Mouse (Mus musculus): Measurements from ENCODE around the gene Paqr7. TPM values are rescaled to one million over a fixed set of nuclear protein-coding genes. Genes with fewer than 3 reads are reported as not detected.

Paqr7 gene
- polyA plus RNA-seq, 1 experiment from 2014 or later: 2.7 TPM

GRCm38 (mm10) chr4:134557626-134558249 is 61.2 kb downstream of the Paqr7 start:
- Histone ChIP-seq H3K4me1 (peaks cover 17% of the 10 kb centered on the region), H3K9me3 (no peaks in the 10 kb centered on the region), H3K27me3 (ENCODE audit: poor library complexity, severe bottlenecking) (no peaks in the 10 kb centered on the region), H3K4me3 (no peak overlapping the region), H3K36me3 (replicated peaks) (0 out of 2 replicates have a peak, but pooled peaks cover 2% of the 10 kb centered on the region), H3K27ac (peak overlapping the region; percentile 60; the same call in 1 of the 2 replicates)
- DNase-seq (ENCODE audit: extremely low spot score, low spot score): no peak
- 14% methylated on average over 16 of the region's 16 CpGs for WGBS

- Histone ChIP-seq H3K27me3 (ENCODE audit: poor library complexity, severe bottlenecking) (no peaks in the 10 kb centered on the region), H3K4me3 (no peak overlapping the region), H3K27ac (peak overlapping the region; percentile 58; the same call in 1 of the 2 replicates), H3K4me1 (peaks cover 17% of the 10 kb centered on the region), H3K36me3 (replicated peaks) (0 out of 2 replicates have a peak, but pooled peaks cover 5% of the 10 kb centered on the region), H3K9me3 (no peaks in the 10 kb centered on the region)
- WGBS: 60% methylated on average over 9 of the region's 9 CpGs
- no peak for DNase-seq (ENCODE audit: extremely low spot score, low spot score)
Measured at GRCm38 (mm10) chr4:134558570-134559113, 62.1 kb downstream of the Paqr7 start.

GRCm38 (mm10) chr4:134559154-134559553 is 62.7 kb downstream of the Paqr7 start:
- Histone ChIP-seq H3K9me3 (no peaks in the 10 kb centered on the region), H3K36me3 (replicated peaks) (0 out of 2 replicates have a peak, but pooled peaks cover 7% of the 10 kb centered on the region), H3K27me3 (ENCODE audit: poor library complexity, severe bottlenecking) (no peaks in the 10 kb centered on the region), H3K4me3 (no peak overlapping the region), H3K4me1 (peaks cover 17% of the 10 kb centered on the region), H3K27ac (no peak overlapping the region; the same call in 1 of the 2 replicates)
- DNase-seq (ENCODE audit: extremely low spot score, low spot score): no peak
- 87% methylated on average over 7 of the region's 7 CpGs for WGBS

Small RNA genes lying within 50 kb of the gene (microRNA-seq; reads per million reads assigned to microRNA genes)
- gene Gm23634: 2.1 reads per million

Other genes with a start within 250 kb of the Paqr7 start
- gene Gm30191, start 249.8 kb upstream of the Paqr7 start, polyA plus RNA-seq (2016; fragmentation: Nextera tagmentation; extraction: Ambion mirVana): 0.24 TPM in 1 of 2 replicates, not detected in the other
- gene Grrp1, start 242.6 kb upstream of the Paqr7 start, polyA plus RNA-seq (2016; fragmentation: Nextera tagmentation; extraction: Ambion mirVana): 8.3 and 8.4 TPM in 2 replicates
- gene Pdik1l, start 208.8 kb upstream of the Paqr7 start, polyA plus RNA-seq (2016; fragmentation: Nextera tagmentation; extraction: Ambion mirVana): 21.7 and 22.0 TPM in 2 replicates
- gene Trim63, start 181.6 kb upstream of the Paqr7 start, polyA plus RNA-seq (2016; fragmentation: Nextera tagmentation; extraction: Ambion mirVana): 0.22 and 0.84 TPM in 2 replicates
- gene Slc30a2, start 153.5 kb upstream of the Paqr7 start, polyA plus RNA-seq (2016; fragmentation: Nextera tagmentation; extraction: Ambion mirVana): not detected in 2 replicates
- gene Extl1, start 112.8 kb upstream of the Paqr7 start, polyA plus RNA-seq (2016; fragmentation: Nextera tagmentation; extraction: Ambion mirVana): 0.22 and 0.27 TPM in 2 replicates
- gene Pafah2, start 100.4 kb upstream of the Paqr7 start, polyA plus RNA-seq (2016; fragmentation: Nextera tagmentation; extraction: Ambion mirVana): 6.3 and 6.4 TPM in 2 replicates
- gene Stmn1, start 28.4 kb upstream of the Paqr7 start, polyA plus RNA-seq (2016; fragmentation: Nextera tagmentation; extraction: Ambion mirVana): 2,040 and 2,174 TPM in 2 replicates
- 30.3 and 32.8 TPM in 2 replicates for gene Aunip, start 14.3 kb downstream of the Paqr7 start, polyA plus RNA-seq (2016; fragmentation: Nextera tagmentation; extraction: Ambion mirVana)
- gene Mtfr1l, start 38.7 kb downstream of the Paqr7 start, polyA plus RNA-seq (2016; fragmentation: Nextera tagmentation; extraction: Ambion mirVana): 113 and 115 TPM in 2 replicates
- 8.3 and 9.3 TPM in 2 replicates for gene Selenon, start 55.5 kb downstream of the Paqr7 start, polyA plus RNA-seq (2016; fragmentation: Nextera tagmentation; extraction: Ambion mirVana)
- gene Man1c1, start 207.6 kb downstream of the Paqr7 start, polyA plus RNA-seq (2016; fragmentation: Nextera tagmentation; extraction: Ambion mirVana): 2.3 and 2.8 TPM in 2 replicates

All from forebrain, embryonic 10.5 days (tissue).